Mouse (Mus musculus) heart, adult 18-20 months (tissue): ENCODE results near the gene Dcst1. TPM values are rescaled to one million over a fixed set of nuclear protein-coding genes. Genes with fewer than 3 reads are reported as not detected.

Experiments
- DNase-seq, 2 experiments: peaks; one replicate each; pipeline ENCODE4 v3.0.0; 2021 to 2022; ENCODE audit warnings: mixed read lengths in 1 of 2
- total RNA-seq, 2 experiments: library from RNA; stranded (reverse); gene quantifications; 2 replicates each; pipeline ENCODE4 v1.2.3; 2021

The Dcst1 gene
- total RNA-seq, 2 experiments from 2014 or later: not detected

DNA sequence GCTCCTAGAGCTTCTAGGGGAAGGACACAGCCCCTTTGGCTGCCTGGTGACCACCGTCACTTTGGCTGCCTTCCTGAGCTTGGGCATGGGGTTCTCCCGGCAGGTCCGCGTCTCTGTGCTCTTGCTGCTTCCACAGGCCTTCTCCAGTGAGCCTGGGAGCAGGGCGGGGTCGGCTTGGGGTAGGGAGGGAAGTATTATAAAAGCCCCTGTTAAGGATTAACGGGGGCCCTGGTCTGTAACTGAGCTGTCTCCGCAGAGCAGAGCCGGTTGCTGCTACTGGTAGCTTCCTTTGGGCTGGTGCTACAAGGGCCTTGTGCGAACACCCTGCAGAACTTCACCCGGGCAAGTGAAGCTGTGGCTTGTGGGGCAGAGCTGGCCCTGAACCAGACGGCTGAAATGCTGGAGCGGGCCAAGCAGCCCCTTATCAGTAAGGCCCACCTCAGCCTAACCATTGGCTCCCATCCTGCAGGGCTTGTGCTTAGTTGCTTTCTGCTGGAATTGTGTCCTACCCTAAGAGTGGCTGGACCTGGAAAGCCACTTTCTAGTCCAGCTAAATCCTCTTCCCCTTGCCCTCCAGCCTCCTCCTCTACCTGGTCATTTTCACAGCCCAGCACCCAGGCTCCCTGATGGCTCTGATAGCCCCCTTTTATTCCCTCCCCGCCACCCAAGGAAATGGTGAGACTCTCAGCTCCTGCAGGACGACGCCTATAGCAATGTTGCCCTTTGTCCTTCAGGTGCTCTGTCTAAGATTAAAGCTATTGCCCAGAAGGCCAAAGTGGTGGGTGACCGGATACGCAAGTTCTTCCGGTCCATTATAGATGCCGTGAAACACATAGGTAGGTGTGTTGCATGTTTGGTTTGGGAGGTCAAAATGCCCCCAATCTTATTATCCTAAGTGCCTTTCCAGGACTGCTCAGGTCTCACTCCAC is 697 bp upstream of the Dcst1 start:
- peak in 1 of 2 experiments; percentile 23 for DNase-seq

DNA sequence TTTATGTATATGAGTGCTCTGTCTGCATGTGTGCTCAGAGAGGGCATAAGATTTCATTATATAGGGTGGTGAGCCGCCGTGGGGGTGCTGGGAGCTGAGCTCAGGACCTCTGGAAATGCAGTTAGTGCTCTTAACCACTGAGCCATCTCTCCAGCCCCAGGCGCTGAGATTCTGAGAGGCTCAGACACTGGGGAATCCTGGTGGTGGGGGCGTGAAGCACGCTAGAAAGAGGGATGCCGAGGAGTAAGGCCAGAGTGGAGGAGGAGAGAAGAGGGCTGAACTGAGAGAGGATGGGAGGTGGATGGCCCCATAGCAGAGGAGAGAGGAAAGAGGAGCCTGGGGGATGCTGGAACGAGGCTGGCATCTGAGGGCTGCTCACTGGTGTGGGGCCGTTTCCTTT is 422 bp downstream of the Dcst1 start:
- no peak for DNase-seq

DNA sequence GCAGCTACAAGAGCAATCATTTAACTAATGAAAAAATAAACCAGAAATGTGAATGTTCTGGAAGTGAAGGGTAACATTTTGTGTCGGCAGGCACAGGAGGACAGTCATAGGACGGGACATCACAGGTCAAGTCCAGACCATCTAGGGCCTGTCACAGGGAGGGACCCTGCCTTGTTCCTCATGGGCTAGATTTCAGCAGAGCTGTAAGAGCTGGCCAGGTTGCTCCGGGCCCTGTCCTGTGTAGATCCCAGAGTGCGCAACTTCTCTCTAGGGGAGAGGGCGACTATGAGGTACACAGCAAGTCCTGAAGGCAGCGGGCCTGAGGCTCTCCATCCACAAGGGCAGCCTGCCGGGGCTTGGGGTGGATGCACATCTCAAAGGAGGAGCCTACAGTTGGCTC is 3.4 kb downstream of the Dcst1 start, which contains the start of gene Dcst2:
Gene Dcst2, plus strand, starts transcription at position 301 of the 400 bp plus-strand sequence.
- no peak for DNase-seq

DNA sequence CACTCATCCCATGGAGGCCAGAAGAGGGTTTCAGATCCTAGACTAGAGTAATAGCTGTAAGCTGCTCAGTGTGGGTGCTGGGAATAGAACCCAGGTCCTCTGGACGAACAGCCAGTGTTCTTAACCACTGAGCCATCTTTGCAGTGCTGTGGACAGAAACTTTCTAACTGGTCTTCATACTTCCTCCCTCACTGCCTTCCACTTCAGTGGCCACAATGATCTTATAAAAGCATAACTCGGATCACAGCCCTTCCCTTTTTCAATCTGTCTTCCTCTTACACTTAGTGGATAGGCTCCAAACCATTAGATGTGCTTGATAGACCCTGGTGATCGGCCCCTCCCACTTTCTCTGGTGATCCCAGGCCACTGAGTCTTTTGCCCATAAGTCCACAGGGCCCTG is 4.8 kb downstream of the Dcst1 start:
- DNase-seq: no peak

DNA sequence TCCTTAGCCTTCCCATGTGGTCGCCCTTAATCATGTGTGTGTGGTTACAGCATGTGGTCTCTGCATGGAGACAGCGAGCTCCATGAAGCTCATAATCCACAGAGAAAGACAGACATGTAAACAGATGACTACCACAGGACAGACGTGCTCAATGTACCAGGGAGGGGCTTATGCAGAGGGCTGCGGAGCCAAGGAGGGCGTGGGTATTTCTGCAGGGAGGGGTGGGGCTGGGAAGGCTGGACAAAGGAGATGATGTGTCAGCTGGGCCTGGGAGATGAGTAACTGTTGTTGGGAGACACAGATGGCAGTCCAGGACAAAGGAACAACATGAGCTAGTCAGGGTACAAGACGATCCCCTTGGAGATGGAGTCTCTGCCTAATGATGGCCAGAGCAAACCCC is 5.4 kb downstream of the Dcst1 start:
- DNase-seq: no peak

DNA sequence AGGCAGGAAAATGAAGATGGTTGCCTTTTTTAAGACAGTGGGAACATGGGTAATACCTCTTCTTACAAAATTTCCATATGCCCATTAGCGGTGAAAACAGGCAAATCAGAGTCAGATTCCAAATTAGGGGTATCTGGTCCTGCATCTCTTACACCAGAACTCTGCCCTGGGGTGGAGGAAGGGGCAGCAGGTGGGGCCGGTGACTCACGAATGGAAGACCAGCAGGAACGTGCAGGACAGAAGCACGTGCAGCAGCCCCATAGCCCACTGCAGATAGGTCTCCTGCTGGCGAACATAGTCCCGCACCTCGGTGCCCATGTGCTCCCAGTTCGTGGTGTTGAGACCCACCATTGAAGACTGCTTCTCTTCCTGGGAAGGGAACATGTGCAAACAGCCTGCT is 9.0 kb downstream of the Dcst1 start:
- DNase-seq: no peak

DNA sequence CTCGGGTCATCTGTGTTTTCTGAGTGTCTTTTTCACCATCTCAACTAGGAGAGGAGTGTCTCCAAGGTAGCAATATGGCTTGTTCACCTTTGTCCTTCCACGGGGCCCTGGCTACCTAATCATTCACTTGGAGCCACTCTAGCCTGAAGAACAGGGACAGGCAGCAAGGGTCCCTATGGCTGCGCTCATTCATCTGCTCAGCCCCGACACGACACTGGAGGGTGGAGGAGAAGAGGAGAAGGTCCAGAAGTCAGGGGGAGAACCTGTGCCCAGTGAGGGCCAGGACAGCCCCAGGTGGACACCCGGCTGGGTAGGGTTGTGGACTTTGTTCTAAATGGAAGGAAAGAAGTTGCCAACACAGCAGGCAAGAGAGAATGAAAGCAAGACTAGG is 9.5 kb downstream of the Dcst1 start:
- no peak for DNase-seq

DNA sequence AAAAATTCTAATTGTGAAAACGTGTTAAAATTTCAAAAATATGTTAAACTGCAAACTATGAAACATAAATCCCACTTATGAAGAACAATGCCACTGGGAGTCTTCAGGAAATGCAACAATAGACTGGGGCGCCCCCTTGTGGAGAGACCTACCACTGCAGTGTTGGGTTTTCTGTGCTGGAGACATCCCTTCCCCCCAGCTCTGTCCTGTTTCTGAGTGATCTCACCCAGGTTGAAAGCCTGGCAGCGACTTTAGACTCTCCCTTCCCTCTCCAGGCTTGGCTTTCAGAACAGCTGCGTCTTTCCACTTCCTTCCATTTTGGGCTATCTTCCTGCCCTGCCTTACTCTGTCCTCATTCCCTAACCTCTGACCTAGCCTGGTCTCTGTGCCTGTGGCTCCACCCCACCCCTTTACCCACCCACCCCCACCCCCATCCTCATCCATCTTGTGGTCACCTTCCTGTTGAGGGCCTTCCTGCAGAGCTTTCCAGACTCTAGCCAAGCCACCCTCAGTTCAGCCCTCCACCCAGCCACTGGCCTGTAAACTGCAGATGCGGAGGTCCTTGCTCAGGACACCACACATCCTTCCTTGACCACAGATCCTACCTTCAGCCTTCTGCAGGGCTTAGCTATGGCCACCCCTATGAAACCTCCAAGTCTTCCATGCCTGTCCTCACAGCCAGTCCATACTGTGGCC is 10.1 kb downstream of the Dcst1 start:
- DNase-seq: peak; percentile 87 to 94

DNA sequence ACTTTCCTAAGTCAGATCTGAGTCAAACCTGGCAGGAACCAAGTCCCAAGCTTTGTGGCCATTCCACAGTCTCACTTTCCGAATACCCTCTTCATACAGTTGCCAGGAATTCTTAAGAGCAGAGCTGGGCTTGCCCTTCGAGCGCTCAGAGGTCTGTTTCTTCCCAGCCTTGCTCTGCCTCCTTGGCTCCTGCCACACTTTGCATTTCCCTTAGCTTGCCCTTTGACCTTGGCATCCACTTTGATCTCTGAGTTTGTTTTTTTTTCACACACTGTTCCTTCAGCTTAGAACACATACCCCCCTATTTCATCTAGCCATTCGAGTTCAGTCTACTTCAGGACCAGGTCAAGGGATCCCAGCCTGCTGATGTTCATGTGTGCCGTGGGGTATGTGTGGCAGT is 13.8 kb downstream of the Dcst1 start:
- DNase-seq: no peak

DNA sequence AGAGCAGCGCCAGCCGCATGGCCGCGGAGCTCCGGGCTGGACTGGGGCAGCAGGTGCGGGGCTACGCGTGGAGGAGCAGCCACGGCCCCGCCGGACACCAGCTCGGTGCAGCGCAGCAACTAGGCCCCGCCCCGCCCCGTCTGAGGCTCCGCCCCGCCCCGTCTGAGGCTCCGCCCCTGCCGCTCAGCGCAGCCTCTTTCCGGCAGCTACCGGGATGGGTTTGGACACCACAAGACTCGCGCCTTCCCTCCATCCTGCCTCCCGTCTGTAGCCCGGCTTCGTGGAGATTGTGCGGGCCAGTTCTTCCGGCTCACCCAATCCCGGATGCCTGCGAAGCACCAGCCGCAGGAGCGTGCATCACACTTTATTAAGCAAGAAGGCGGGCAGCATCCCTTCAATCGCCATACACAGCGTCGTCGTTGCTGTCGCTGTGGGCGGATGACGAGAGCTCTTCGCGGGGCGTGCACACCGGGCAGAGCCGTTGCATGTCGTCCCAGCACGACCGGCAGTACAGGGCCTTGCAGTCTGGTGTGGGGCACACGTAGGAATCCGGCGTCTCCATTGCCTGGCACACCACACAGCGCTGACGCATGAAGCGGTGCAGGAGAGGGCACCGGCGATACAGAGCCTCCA is 15.1 kb downstream of the Dcst1 start, which contains the start of gene Adam15:
Gene Adam15, minus strand, starts transcription at position 128 of the 633 bp plus-strand sequence.
- peak; percentile 92 to 94 for DNase-seq

DNA sequence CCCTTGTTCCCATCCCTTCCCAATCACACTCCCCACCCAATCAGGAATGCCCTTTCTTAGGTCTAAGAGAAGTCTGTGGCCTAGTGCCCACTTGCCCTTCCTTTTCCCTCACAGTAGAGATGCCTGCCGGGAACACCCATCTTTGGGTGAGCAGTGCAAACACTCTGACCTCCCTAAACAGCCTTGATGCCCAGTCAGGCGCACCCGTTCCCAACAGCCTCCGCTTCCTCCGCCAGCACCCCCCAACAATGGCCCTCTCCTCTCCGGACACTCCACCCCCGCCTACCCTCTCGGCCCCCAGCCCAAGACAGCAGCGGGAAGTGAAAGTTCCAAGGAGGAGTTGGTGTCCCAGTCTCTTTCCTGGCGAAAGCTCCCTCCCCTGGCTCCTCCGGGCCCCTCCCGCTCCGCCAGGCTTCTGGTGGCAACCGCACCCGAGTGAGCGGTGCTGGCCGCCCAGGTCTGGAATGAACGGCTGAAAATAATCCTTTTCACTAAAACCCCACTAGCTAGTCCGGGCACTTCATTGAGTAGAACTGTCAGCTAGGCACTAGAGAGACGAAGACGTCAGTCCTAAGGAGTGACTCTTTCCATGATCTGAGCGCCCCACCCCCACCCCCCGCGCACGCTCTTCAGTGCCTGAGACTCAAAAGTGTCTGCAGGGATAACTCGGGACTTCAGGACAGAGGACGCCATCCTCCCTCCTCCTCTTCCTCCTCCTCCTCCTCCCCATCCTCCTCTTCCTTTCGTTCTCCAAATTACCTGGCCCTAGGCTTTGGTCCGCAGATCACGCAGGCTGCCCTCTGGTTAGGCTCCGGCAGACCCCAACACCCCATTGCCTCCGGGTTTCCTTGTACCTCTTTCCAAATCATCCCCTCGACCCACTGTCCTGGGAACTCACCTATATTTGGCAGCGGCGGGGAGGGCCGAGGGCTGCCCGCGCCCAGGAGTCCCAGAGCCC is 15.9 kb downstream of the Dcst1 start:
- DNase-seq: peak; percentile 80 to 89

DNA sequence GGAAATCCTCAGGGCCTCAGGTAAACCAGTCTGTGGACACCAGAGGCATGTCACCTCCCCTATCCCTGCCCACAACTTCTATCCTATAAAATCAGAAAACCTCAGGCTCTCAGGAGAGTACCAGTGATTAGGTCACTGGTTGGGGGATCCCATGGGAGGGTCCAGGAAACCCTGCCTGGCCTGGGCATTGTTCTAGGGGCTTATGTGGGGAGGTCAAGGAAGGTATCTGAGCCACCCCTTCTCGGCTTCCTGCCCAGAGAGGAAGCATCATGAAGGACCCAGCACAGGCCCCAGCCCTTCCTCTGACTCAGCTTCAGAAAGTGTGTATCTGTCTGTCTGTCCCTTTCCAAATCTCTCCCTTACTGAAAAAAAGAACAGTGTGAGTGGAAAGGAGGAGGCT is 17.1 kb downstream of the Dcst1 start:
- DNase-seq: peak; percentile 40 to 77

DNA sequence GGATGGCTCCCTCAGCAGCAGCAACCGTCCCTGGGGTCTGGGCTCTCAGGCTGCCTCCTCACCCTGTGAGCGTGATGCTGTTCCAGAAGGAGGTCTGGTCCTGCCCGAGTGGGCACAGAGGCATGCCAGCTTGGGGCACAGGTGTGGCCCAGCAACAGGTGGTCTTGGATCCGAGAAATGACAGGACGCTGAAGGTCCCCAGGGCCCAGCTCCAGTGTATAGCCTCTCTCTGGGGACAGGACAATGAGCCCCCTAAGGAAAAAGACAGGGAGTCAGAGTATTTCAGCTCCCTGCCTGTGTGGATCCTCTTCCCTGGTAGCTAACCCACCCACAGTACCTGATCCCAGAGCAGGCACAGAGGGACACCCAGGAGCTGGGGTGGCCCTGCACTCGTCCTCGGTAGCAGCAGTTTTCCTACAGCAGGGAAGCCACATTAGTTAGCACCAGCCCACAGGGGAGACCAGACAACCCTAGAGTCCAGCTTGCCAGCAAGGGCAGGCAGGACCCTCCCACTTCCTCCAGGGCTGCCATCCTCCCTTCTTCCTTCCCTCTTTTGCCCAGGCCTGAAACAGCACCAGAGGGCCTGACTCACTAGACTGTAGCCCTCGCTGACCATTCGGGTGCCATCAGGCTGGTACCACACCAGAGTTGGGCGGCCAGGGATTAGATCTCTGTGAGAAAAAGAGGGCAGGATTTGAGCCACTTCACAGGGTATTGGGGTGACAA is 18.1 kb downstream of the Dcst1 start:
- DNase-seq: peak in 1 of 2 experiments; percentile 61

DNA sequence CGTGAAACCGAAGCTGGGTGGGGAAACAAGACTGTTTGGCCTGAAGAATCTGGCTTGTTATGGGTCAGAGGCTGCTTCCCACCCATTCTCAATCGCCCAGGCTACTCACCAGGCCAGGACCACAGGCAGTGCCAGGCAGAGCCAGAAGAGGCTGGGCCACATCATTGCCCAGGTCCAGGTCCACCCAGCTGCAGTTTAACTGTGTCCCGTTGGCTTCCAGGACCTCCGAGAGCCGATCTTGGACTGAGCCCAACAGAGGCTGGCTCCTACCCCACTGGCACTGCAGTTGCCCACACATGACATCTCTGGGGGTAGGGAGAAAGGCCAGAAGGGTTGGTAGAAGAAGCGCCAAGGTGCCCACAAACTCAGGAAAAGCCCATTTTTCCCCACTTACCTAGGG is 21.8 kb downstream of the Dcst1 start:
- DNase-seq: no peak

DNA sequence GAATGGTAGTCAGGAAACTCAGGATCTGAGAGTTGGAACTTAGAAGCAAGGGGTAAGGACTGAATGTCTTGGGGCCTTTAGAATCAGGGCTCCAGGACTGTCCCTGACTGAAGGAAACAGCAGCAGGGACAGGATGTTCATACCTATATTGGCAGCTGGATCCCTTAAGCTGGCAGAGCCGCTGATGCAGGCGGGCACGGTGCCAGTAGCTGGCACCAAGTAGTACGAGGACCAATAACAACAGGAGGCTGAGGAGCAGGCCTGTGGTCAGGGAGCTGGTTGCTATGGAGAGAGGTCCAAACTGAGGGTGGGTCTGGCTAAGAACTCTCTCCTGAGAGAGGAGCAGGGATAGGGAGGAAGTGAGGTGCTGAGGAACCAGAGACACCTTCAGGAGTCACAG is 23.3 kb downstream of the Dcst1 start:
- DNase-seq: peak in 1 of 2 experiments; percentile 10

DNA sequence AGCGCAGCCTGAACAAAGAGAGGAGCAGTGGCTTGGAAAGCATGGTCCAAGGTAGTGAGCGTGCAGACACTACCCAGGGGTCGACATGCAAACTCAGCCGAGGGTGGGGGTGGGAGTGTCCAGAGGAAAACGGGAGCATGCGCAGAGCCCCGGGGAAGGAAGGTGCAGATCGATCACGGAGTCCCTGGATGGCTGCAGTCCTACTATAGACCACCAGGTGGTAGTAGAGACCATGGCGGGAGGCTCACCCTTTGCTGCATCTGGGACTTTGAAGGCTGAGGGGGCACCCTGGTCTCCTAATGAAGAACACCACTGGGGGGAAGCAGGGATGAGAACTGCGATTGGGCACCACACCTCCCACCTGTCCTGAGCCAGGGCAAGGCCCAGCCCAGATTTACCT is 24.6 kb downstream of the Dcst1 start:
- peak; percentile 66 to 88 for DNase-seq

DNA sequence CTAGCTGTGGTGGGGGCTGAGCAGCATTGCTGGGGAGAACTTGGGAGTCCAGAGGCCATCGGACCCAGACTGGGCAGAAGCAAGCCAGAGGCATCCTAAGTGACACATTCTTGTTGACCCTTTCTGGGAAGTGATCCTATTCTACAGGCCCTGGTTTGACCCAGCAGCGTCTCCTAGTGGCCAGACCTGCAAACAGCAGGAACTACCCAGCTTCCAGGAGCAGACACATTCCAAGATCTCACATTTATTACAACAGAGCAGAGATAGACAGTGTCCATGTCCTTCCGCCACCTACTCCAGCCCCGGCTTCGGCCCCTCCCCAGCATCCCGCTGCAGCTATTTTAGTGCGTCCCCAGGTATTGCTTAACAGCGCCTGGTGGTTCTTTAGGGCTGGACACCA is 25.6 kb downstream of the Dcst1 start:
- DNase-seq: peak in 1 of 2 experiments; percentile 78

DNA sequence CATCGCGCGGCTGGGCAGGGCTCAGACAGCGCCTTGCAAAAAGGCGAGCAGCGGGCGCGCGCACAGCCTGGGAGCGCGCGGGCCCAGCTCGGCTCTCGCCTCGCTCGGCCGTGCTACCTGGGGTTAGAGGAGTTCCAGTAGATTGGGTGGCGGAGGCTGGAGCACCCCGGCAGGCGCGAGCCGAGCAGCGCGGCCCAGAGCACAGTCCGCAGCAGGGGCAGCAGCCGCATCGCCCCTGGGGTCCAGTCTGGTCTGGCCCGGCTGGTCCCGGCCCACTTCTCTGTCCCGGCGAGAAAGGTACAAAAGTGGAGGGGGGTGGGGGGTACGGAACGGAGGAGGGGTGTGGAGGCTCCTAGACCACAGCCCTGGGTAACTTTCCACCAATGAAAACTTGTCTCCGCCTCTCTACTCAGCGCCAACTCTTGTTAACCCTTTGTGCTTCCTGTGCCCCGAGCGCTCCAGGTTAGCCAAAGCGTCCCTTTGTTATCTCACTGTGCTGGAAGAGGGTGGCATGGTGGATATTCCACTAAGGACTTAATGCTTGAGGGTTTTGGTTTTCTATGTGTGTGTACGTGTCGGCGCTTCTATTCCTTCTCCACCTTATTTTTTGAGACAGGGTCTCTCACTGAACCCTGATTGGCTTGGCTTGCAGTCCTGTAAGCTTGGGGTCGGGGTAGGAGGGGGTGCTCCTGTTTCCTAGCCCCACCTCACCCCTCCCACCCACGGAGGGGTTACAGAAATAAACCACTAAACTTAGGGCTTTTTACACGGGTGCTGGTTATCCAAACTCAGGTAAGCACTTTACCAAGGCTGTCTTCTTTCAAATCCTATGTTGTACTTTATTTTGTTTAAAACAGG is 27.1 kb downstream of the Dcst1 start, which contains the start of gene Efna4:
Gene Efna4, minus strand, starts transcription at position 308 of the 858 bp plus-strand sequence.
- DNase-seq: peak in 1 of 2 experiments; percentile 51

DNA sequence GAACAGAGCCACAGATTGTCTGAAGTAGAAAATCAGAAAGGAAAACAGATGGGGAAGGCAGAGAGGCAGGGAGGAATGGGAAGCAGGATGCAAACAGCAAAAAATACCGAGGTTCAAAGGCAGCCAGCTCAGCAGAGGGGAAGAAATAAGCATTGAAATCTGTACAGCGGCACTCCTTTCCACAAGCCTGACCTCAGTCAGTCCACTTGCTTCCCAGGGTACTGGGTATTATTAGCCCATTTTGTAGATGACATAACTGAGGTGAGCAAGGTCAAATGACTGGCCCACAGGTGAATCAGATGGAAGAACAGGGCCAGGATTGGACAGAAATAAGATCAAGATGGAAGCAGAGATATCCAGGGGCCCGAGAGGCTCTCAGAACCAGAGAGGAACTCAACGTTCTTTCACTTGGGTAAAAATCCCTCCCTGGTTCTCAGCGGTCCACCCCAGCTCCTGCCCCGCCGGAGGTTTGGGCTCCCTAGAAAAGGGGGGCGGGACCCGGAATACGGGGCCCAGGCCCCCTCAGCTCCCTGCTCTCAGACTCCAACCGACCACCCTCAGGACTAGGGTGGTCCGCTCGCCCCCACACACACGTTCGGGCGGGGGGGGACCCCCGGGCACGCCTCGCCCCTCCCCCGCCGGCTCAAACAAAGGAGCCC is 27.9 kb downstream of the Dcst1 start:
- DNase-seq: peak in 1 of 2 experiments; percentile 5
